ENCODE assay signal across 17 mouse cellular contexts in the genomic region with DNA sequence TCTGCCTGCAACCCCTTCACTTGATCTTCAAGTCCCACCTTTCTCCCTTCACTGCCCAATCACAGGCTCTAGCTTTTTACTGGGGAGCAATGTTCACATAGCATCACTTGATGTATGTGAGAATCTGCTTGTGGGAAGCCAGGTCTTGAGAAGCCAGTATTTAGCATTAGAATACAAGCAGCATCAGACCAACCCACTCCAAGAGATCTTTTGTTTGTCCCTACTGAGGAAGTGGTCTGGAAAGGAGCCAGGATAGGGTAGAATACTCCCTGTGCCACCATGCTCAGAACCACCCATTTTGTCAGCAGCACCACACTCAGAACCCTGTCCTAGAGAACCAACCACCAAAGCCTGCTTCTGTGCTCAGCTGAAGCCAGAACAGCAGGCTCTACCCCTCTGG. TPM values are rescaled to one million over a fixed set of nuclear protein-coding genes. Genes with fewer than 3 reads are reported as not detected.
DNase-seq lines count a peak whose midpoint lies in the region; ATAC-seq and TF ChIP-seq lines count a peak whose summit lies in the region.
"Had no signal": no experiment of that assay in that cellular context is flagged by ENCODE, and none has a peak within 500 bp of the region (broad histone marks: within the 10 kb centered on the region; RNA-seq: fewer than 3 reads in every experiment).

No protein-coding gene starts in this region.

- peaks cover 8% of the 10 kb centered on the region; the same call in 1 of the 2 replicates for H3K4me1 ChIP-seq in liver, embryonic 12.5 days
- peaks cover 3% of the 10 kb centered on the region; the same call in 1 of the 2 replicates for H3K4me1 ChIP-seq in liver, postnatal 0 days (ENCODE audit: insufficient read depth)
- no peaks in the 10 kb centered on the region for H3K4me1 ChIP-seq in MEL (ENCODE audit: control insufficient read depth in 1 of 2, insufficient read depth in 2 of 2, low read length in 2 of 2)
- H3K4me1 ChIP-seq in lung, embryonic 15.5 days: peaks cover 26% of the 10 kb centered on the region
- H3K4me1 ChIP-seq in kidney, embryonic 15.5 days: no peaks in the 10 kb centered on the region
- H3K4me1 ChIP-seq in heart, embryonic 11.5 days (ENCODE audit: control insufficient read depth, insufficient read depth, low read length): no peaks in the 10 kb centered on the region
- H3K4me1 ChIP-seq: embryonic facial prominence, embryonic 10.5 days; heart, embryonic 15.5 days; limb, embryonic 15.5 days had no signal

- no peak for TF ChIP-seq EP300 in liver, postnatal 0 days (IDR thresholded peaks at IDR 0.05; ENCODE audit: low read depth)
- no peak for TF ChIP-seq EP300 in MEL (IDR thresholded peaks at IDR 0.05; ENCODE audit: low read depth in 1 of 2, low read length in 2 of 2)

- no peak for TF ChIP-seq RAD21 in MEL (IDR thresholded peaks at IDR 0.05; ENCODE audit: low read depth, low read length)

- H3K79me2 ChIP-seq in MEL (ENCODE audit: control insufficient read depth, insufficient read depth, low read length, poor library complexity): no peaks in the 10 kb centered on the region

- no peak for ATAC-seq in liver, embryonic 12.5 days
- no peak for ATAC-seq in liver, postnatal 0 days
- no peak for ATAC-seq in lung, embryonic 15.5 days (ENCODE audit: borderline replicate concordance, extremely low read depth, low FRiP score, low TSS enrichment)
- ATAC-seq in kidney, embryonic 15.5 days (replicated peaks; ENCODE audit: low FRiP score): no peak
- ATAC-seq in heart, embryonic 11.5 days (replicated peaks; ENCODE audit: insufficient number of reproducible peaks, low FRiP score, low TSS enrichment): no peak
- ATAC-seq: hindbrain, embryonic 16.5 days had no signal

- no peak overlapping the region for H3K4me2 ChIP-seq in liver, embryonic 12.5 days
- H3K4me2 ChIP-seq in liver, postnatal 0 days (ENCODE audit: low read depth, low read length): no peak overlapping the region
- no peak overlapping the region for H3K4me2 ChIP-seq in lung, embryonic 15.5 days
- no peak overlapping the region for H3K4me2 ChIP-seq in kidney, embryonic 15.5 days
- H3K4me2 ChIP-seq in heart, embryonic 11.5 days: no peak overlapping the region
- H3K4me2 ChIP-seq: heart, embryonic 15.5 days; limb, embryonic 15.5 days had no signal

- peaks cover 39% of the 10 kb centered on the region for H3K36me3 ChIP-seq in liver, embryonic 12.5 days
- peaks cover 3% of the 10 kb centered on the region; the same call in 1 of the 2 replicates for H3K36me3 ChIP-seq in liver, postnatal 0 days (replicated peaks; ENCODE audit: insufficient read depth, low read length)
- H3K36me3 ChIP-seq in MEL (ENCODE audit: control insufficient read depth in 1 of 2, insufficient read depth in 2 of 2, low read length in 2 of 2): peaks cover 0 to 2% of the 10 kb centered on the region in 2 experiments; a peak in 2 of 4 replicates
- peaks cover 9% of the 10 kb centered on the region for H3K36me3 ChIP-seq in lung, embryonic 15.5 days
- H3K36me3 ChIP-seq in kidney, embryonic 15.5 days: peaks cover 34% of the 10 kb centered on the region
- H3K36me3 ChIP-seq in heart, embryonic 11.5 days (ENCODE audit: control insufficient read depth, insufficient read depth, low read length): 0 out of 2 replicates have a peak, but pooled peaks cover 2% of the 10 kb centered on the region

- no peak for TF ChIP-seq POLR2A in MEL (IDR thresholded peaks at IDR 0.05; ENCODE audit: control insufficient read depth in 1 of 2, insufficient read depth in 1 of 2, low read depth in 1 of 2, low read length in 2 of 2, poor library complexity in 1 of 2)

- no peak overlapping the region for H3K9ac ChIP-seq in liver, embryonic 12.5 days
- H3K9ac ChIP-seq in liver, postnatal 0 days (replicated peaks): no peak overlapping the region
- no peak overlapping the region for H3K9ac ChIP-seq in MEL (ENCODE audit: control insufficient read depth, low read depth, low read length, poor library complexity, severe bottlenecking)
- H3K9ac ChIP-seq in lung, embryonic 15.5 days: no peak overlapping the region
- H3K9ac ChIP-seq in kidney, embryonic 15.5 days: no peak overlapping the region
- no peak overlapping the region for H3K9ac ChIP-seq in heart, embryonic 11.5 days (ENCODE audit: low read depth, low read length)
- H3K9ac ChIP-seq: heart, embryonic 15.5 days; limb, embryonic 15.5 days had no signal

- DNase-seq in liver, postnatal 0 days: no peak
- DNase-seq in MEL (ENCODE audit: low read depth, low spot score): peak; percentile 21
- DNase-seq in naive thymus-derived CD4-positive, alpha-beta T cell, adult 2 months (ENCODE audit: low read depth): peak; percentile 9
- DNase-seq: adrenal gland, postnatal 10 days; cerebellum, adult 9-11 months; gastrocnemius, postnatal 36 days; right cerebral cortex, adult 18-20 months had no signal

- H3K27ac ChIP-seq in liver, embryonic 12.5 days: peak overlapping the region; percentile 27; the same call in 1 of the 2 replicates
- no peak overlapping the region for H3K27ac ChIP-seq in liver, postnatal 0 days (ENCODE audit: low read depth)
- H3K27ac ChIP-seq in MEL (ENCODE audit: control insufficient read depth, low read depth, low read length): no peak overlapping the region
- H3K27ac ChIP-seq in lung, embryonic 15.5 days: peak overlapping the region; percentile 78
- no peak overlapping the region for H3K27ac ChIP-seq in kidney, embryonic 15.5 days
- no peak overlapping the region for H3K27ac ChIP-seq in heart, embryonic 11.5 days (ENCODE audit: low read depth, low read length)
- H3K27ac ChIP-seq: embryonic facial prominence, embryonic 10.5 days; heart, embryonic 15.5 days; layer of hippocampus, adult 2 months; limb, embryonic 15.5 days had no signal

- H3K27me3 ChIP-seq in liver, embryonic 12.5 days (replicated peaks): no peaks in the 10 kb centered on the region
- no peaks in the 10 kb centered on the region for H3K27me3 ChIP-seq in liver, postnatal 0 days (ENCODE audit: insufficient read depth, low read length)
- H3K27me3 ChIP-seq in MEL (ENCODE audit: control insufficient read depth in 1 of 2, insufficient read depth in 2 of 2, low read length in 2 of 2): no peaks in the 10 kb centered on the region; a peak in 1 of 4 replicates
- H3K27me3 ChIP-seq in lung, embryonic 15.5 days: no peaks in the 10 kb centered on the region
- no peaks in the 10 kb centered on the region for H3K27me3 ChIP-seq in kidney, embryonic 15.5 days
- H3K27me3 ChIP-seq in heart, embryonic 11.5 days (ENCODE audit: control insufficient read depth, insufficient read depth, low read length): no peaks in the 10 kb centered on the region
- H3K27me3 ChIP-seq: heart, embryonic 15.5 days; limb, embryonic 15.5 days; megakaryocyte, embryonic 14.5 days had no signal

- no peaks in the 10 kb centered on the region for H3K9me3 ChIP-seq in liver, embryonic 12.5 days (replicated peaks)
- no peaks in the 10 kb centered on the region for H3K9me3 ChIP-seq in liver, postnatal 0 days (ENCODE audit: low read length)
- no peaks in the 10 kb centered on the region for H3K9me3 ChIP-seq in MEL (replicated peaks; ENCODE audit: insufficient read depth, low read length)
- no peaks in the 10 kb centered on the region for H3K9me3 ChIP-seq in lung, embryonic 15.5 days
- no peaks in the 10 kb centered on the region for H3K9me3 ChIP-seq in kidney, embryonic 15.5 days (replicated peaks)
- no peaks in the 10 kb centered on the region for H3K9me3 ChIP-seq in heart, embryonic 11.5 days (replicated peaks; ENCODE audit: control insufficient read depth, low read length)
- H3K9me3 ChIP-seq: embryonic facial prominence, embryonic 10.5 days; heart, embryonic 15.5 days; limb, embryonic 15.5 days; megakaryocyte, embryonic 14.5 days had no signal

- TF ChIP-seq CTCF in liver, postnatal 0 days (IDR thresholded peaks at IDR 0.05; ENCODE audit: low read depth): no peak
- no peak for TF ChIP-seq CTCF in MEL (IDR thresholded peaks at IDR 0.05 in 2 of 3, conservative IDR thresholded peaks at IDR 0.05 in 1 of 3; ENCODE audit: control insufficient read depth in 1 of 3, insufficient read depth in 1 of 3, low read depth in 2 of 3, low read length in 3 of 3, poor library complexity in 1 of 3, severe bottlenecking in 1 of 3)

- no peak overlapping the region for H3K4me3 ChIP-seq in liver, embryonic 12.5 days
- no peak overlapping the region for H3K4me3 ChIP-seq in liver, postnatal 0 days (ENCODE audit: low read depth, low read length)
- no peak overlapping the region for H3K4me3 ChIP-seq in MEL (ENCODE audit: control insufficient read depth in 1 of 2, insufficient read depth in 1 of 2, low read depth in 2 of 2, low read length in 2 of 2)
- H3K4me3 ChIP-seq in lung, embryonic 15.5 days: no peak overlapping the region
- H3K4me3 ChIP-seq in kidney, embryonic 15.5 days (replicated peaks): no peak overlapping the region
- no peak overlapping the region for H3K4me3 ChIP-seq in heart, embryonic 11.5 days (ENCODE audit: low read depth, low read length)
- H3K4me3 ChIP-seq: embryonic facial prominence, embryonic 10.5 days; heart, embryonic 15.5 days; layer of hippocampus, adult 2 months; limb, embryonic 15.5 days; megakaryocyte, embryonic 14.5 days had no signal

TF ChIP-seq in MEL, 35 proteins besides CTCF, POLR2A, EP300 and RAD21:
- no peak for TF ChIP-seq ETS1 (IDR thresholded peaks at IDR 0.05; ENCODE audit: low read depth, low read length)
- TF ChIP-seq ZC3H11A (IDR thresholded peaks at IDR 0.05; ENCODE audit: low read depth, low read length): no peak
- TF ChIP-seq GABPA (IDR thresholded peaks at IDR 0.05; ENCODE audit: low read depth, low read length): no peak
- TF ChIP-seq POLR2AphosphoS2 (IDR thresholded peaks at IDR 0.05; ENCODE audit: low read length): no peak
- no peak for TF ChIP-seq MEF2A (IDR thresholded peaks at IDR 0.05; ENCODE audit: extremely low read depth, insufficient replicate concordance, low read depth, low read length, poor library complexity, severe bottlenecking)
- TF ChIP-seq BHLHE40 (IDR thresholded peaks at IDR 0.05; ENCODE audit: borderline replicate concordance, low read depth, low read length): no peak
- TF ChIP-seq SIN3A (IDR thresholded peaks at IDR 0.05; ENCODE audit: low read length): no peak
- TF ChIP-seq RCOR1 (IDR thresholded peaks at IDR 0.05; ENCODE audit: low read depth, low read length): no peak
- TF ChIP-seq UBTF (IDR thresholded peaks at IDR 0.05; ENCODE audit: borderline replicate concordance, insufficient read depth, low read depth, low read length): no peak

RNA-seq across cellular contexts. Expression of a gene that starts 47.5 kb away (rescaled TPM):
- 30.4 and 30.9 TPM in 2 replicates for polyA plus RNA-seq in liver, embryonic 12.5 days (2016; fragmentation: Nextera tagmentation; extraction: Ambion mirVana)
- 11.9 and 12.4 TPM in 2 replicates for polyA plus RNA-seq in liver, postnatal 0 days (2015; fragmentation: Nextera tagmentation; extraction: Ambion mirVana)
- total RNA-seq in MEL (2012; rRNA removed): 32.0 and 37.5 TPM in 2 replicates
- polyA plus RNA-seq in MEL (2012; ENCODE audit: insufficient read depth in 1 of 2, insufficient read length in 2 of 2, low read depth in 1 of 2, low replicate concordance in 2 of 2, missing spikeins in 1 of 2): 10 to 100 TPM in 1 of 2 experiments, not detected in 1; 32.6 TPM
- 56.8 and 59.8 TPM in 2 replicates for polyA plus RNA-seq in lung, embryonic 15.5 days (2015; fragmentation: Nextera tagmentation; extraction: Ambion mirVana)
- polyA plus RNA-seq in kidney, embryonic 15.5 days (2015; fragmentation: Nextera tagmentation; extraction: Ambion mirVana): 49.3 and 50.5 TPM in 2 replicates
- 30.9 and 32.4 TPM in 2 replicates for polyA plus RNA-seq in heart, embryonic 11.5 days (2014; fragmentation: Nextera tagmentation; extraction: Ambion mirVana)

Comparison
In these comparisons a context has a peak if more than half of its experiments do, and no peak if none do; other contexts are left out.
1. H3K27ac ChIP-seq: peak in liver, embryonic 12.5 days (single experiment) and lung, embryonic 15.5 days (single experiment); none in liver, postnatal 0 days (single experiment), MEL (single experiment), kidney, embryonic 15.5 days (single experiment) and heart, embryonic 11.5 days (single experiment).